ENCODE assay signal across 9 mouse cellular contexts in the genomic region with DNA sequence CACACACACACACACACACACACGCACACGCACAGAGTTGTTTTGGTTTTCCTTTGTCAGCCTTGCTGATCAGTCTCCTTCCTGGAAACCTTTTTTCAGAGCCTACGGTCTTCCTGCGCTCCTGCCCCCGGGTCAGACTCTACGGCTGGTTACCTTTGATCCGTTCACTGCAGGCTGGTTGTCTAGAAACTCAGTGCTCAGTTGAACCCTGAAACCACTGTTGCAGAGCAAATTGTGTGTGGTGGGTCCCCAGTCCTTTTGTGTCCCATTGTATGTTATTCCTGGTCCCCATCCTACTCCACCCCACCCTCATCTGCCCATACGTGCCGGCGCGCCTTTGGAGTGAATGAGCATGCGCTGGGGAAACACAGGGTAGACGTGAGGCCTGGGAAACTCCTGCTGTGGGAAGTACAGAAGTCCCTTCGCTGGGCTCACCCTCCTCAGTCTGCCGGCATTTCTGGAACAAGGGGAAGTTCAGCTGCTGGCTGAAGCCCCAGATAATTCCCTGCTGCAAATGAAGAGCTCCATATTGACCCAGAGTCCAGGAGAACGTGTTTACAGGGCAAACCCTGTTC. TPM values are rescaled to one million over a fixed set of nuclear protein-coding genes. Genes with fewer than 3 reads are reported as not detected.
A peak's percentile ranks its signal among the peaks of the same experiment; 100 is the strongest.
DNase-seq lines count a peak whose midpoint lies in the region; ATAC-seq lines count a peak whose summit lies in the region.
"Had no signal": no experiment of that assay in that cellular context is flagged by ENCODE, and none has a peak within 500 bp of the region (broad histone marks: within the 10 kb centered on the region; RNA-seq: fewer than 3 reads in every experiment).

No protein-coding gene starts in this region.

- ATAC-seq in forebrain, embryonic 12.5 days (ENCODE audit: low FRiP score) = peak; percentile 58; the same call in 1 of the 2 replicates
- ATAC-seq in forebrain, embryonic 16.5 days = no peak
- peak; percentile 16 for ATAC-seq in CD4-positive, CD25-positive, alpha-beta regulatory T cell, adult 4 months
- no peak for ATAC-seq in heart, embryonic 15.5 days (replicated peaks; ENCODE audit: insufficient number of reproducible peaks, insufficient read depth, low FRiP score, low read depth)

- H3K4me1 ChIP-seq in forebrain, embryonic 12.5 days = peaks cover 9% of the 10 kb centered on the region; the same call in 1 of the 2 replicates
- H3K4me1 ChIP-seq in forebrain, embryonic 16.5 days (replicated peaks; ENCODE audit: control insufficient read depth, insufficient read depth, low read length) = peaks cover 5% of the 10 kb centered on the region
- peaks cover 76% of the 10 kb centered on the region for H3K4me1 ChIP-seq in heart, embryonic 15.5 days (replicated peaks)

- no peak overlapping the region for H3K4me3 ChIP-seq in forebrain, embryonic 12.5 days (replicated peaks)
- H3K4me3 ChIP-seq in forebrain, embryonic 16.5 days (replicated peaks; ENCODE audit: low read length) = no peak overlapping the region
- H3K4me3 ChIP-seq in heart, embryonic 15.5 days = no peak overlapping the region
- H3K4me3 ChIP-seq: hindbrain, embryonic 15.5 days had no signal

- H3K27me3 ChIP-seq in forebrain, embryonic 12.5 days = no peaks in the 10 kb centered on the region
- H3K27me3 ChIP-seq in forebrain, embryonic 16.5 days (replicated peaks; ENCODE audit: control insufficient read depth, insufficient read depth, low read length) = no peaks in the 10 kb centered on the region
- no peaks in the 10 kb centered on the region for H3K27me3 ChIP-seq in heart, embryonic 15.5 days
- H3K27me3 ChIP-seq: hindbrain, embryonic 15.5 days had no signal

- 78% methylated on average over 16 of the region's 16 CpGs for WGBS in forebrain, embryonic 12.5 days
- 72% methylated on average over 16 of the region's 16 CpGs for WGBS in forebrain, embryonic 16.5 days
- 59% methylated on average over 16 of the region's 16 CpGs for WGBS in heart, embryonic 15.5 days

- H3K27ac ChIP-seq in forebrain, embryonic 12.5 days = 0 out of 2 replicates have a peak overlapping the region, but pooled peaks have one; percentile 31
- H3K27ac ChIP-seq in forebrain, embryonic 16.5 days (ENCODE audit: low read length) = no peak overlapping the region
- peak overlapping the region; percentile 41 for H3K27ac ChIP-seq in heart, embryonic 15.5 days

- no peak overlapping the region for H3K4me2 ChIP-seq in forebrain, embryonic 12.5 days
- H3K4me2 ChIP-seq in forebrain, embryonic 16.5 days (ENCODE audit: low read length) = no peak overlapping the region
- no peak overlapping the region for H3K4me2 ChIP-seq in heart, embryonic 15.5 days
- H3K4me2 ChIP-seq: hindbrain, embryonic 15.5 days had no signal

- H3K9me3 ChIP-seq in forebrain, embryonic 12.5 days = no peaks in the 10 kb centered on the region
- H3K9me3 ChIP-seq in forebrain, embryonic 16.5 days (ENCODE audit: control insufficient read depth, low read length) = no peaks in the 10 kb centered on the region
- H3K9me3 ChIP-seq in heart, embryonic 15.5 days (replicated peaks) = no peaks in the 10 kb centered on the region
- H3K9me3 ChIP-seq: hindbrain, embryonic 15.5 days had no signal

- no peak overlapping the region for H3K9ac ChIP-seq in forebrain, embryonic 12.5 days
- no peak overlapping the region for H3K9ac ChIP-seq in forebrain, embryonic 16.5 days (replicated peaks; ENCODE audit: low read depth, low read length)
- no peak overlapping the region for H3K9ac ChIP-seq in heart, embryonic 15.5 days
- H3K9ac ChIP-seq: hindbrain, embryonic 15.5 days had no signal

- H3K36me3 ChIP-seq in forebrain, embryonic 12.5 days (replicated peaks) = no peaks in the 10 kb centered on the region
- H3K36me3 ChIP-seq in forebrain, embryonic 16.5 days (ENCODE audit: control insufficient read depth, insufficient read depth) = no peaks in the 10 kb centered on the region
- no peaks in the 10 kb centered on the region for H3K36me3 ChIP-seq in heart, embryonic 15.5 days
- H3K36me3 ChIP-seq: hindbrain, embryonic 15.5 days had no signal

- DNase-seq in kidney, postnatal 36 days = peak; percentile 77 to 79
- no peak for DNase-seq in ovary, postnatal 14 days (ENCODE audit: low spot score)
- no peak for DNase-seq in layer of hippocampus, adult 11-12 months (ENCODE audit: low spot score)
- DNase-seq in urinary bladder, adult 18-20 months (ENCODE audit: low spot score in 2 of 2) = no peak

RNA-seq across cellular contexts. Expression of a gene that starts 40.9 kb away (rescaled TPM):
- 8.1 and 8.4 TPM in 2 replicates for polyA plus RNA-seq in forebrain, embryonic 12.5 days (2016; fragmentation: Nextera tagmentation; extraction: Ambion mirVana)
- polyA plus RNA-seq in forebrain, embryonic 16.5 days (2015; fragmentation: Nextera tagmentation; extraction: Ambion mirVana) = 8.4 TPM in 2 replicates
- 1 to 10 TPM; 2.8 to 4.4 TPM for polyA plus RNA-seq in CD4-positive, CD25-positive, alpha-beta regulatory T cell, adult 4 months (2017; shearing (Covaris generic))
- 4.6 and 5.3 TPM in 2 replicates for polyA plus RNA-seq in heart, embryonic 15.5 days (2015; fragmentation: Nextera tagmentation; extraction: Ambion mirVana)

Comparison
In these comparisons a context has a peak if more than half of its experiments do, and no peak if none do; other contexts are left out.
1. ATAC-seq: peak in forebrain, embryonic 12.5 days (single experiment) and CD4-positive, CD25-positive, alpha-beta regulatory T cell, adult 4 months (single experiment); none in forebrain, embryonic 16.5 days (single experiment) and heart, embryonic 15.5 days (single experiment).
2. DNase-seq: peak in kidney, postnatal 36 days (2 of 2); none in ovary, postnatal 14 days (single experiment), layer of hippocampus, adult 11-12 months (single experiment) and urinary bladder, adult 18-20 months (0 of 2).